Mouse (Mus musculus): ENCODE measurements around the gene Vmn2r96.
"Not testable (repeated sequence)": the region's sequence is repeated elsewhere in the genome, so short reads cannot be mapped to it uniquely, and the experiment has no call there.

The Vmn2r96 gene

DNA sequence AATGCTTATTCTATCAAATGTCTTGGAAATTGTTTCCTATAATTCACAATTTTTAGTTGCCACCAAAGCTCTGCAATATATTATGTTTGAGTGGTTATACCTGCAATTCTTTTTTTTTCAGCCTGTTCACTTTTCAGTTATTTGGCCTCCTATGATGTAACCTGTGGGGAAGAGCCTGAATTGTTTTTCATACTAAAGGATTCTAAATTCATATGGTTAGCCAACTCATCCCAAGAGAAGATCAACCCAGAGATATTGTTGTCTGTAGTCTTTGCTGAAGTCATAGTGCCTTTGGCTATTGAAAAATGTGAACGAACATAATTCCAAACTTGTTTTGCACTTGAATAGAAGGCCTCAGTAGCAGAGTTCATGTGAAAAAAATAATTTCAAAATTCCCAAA is at the start of gene Vmn2r96:
Vmn2r96 (plus strand) TSS at position 301 of the 400 bp plus-strand sequence.
- H3K9me3 ChIP-seq (ENCODE audit: low read length) = peaks cover 31% of the 10 kb centered on the region
- H3K4me3 ChIP-seq (replicated peaks; ENCODE audit: low read length); H3K27me3 ChIP-seq (ENCODE audit: insufficient read depth, low read length); H3K36me3 ChIP-seq (ENCODE audit: insufficient read depth, low read length); H3K4me1 ChIP-seq (replicated peaks; ENCODE audit: low read depth, low read length): not testable (repeated sequence)

- Histone ChIP-seq H3K4me3 (replicated peaks; ENCODE audit: low read length) (no peak overlapping the region), H3K27me3 (ENCODE audit: insufficient read depth, low read length) (no peaks in the 10 kb centered on the region), H3K4me1 (replicated peaks; ENCODE audit: low read depth, low read length) (0 out of 2 replicates have a peak, but pooled peaks cover 2% of the 10 kb centered on the region), H3K36me3 (ENCODE audit: insufficient read depth, low read length) (0 out of 2 replicates have a peak, but pooled peaks cover 3% of the 10 kb centered on the region), H3K9me3 (ENCODE audit: low read length) (peaks cover 83% of the 10 kb centered on the region)
- no peak for TF ChIP-seq POU5F1 (IDR thresholded peaks at IDR 0.05; ENCODE audit: borderline replicate concordance, low read length)
- no peak for TF ChIP-seq CTCF (conservative IDR thresholded peaks at IDR 0.05; ENCODE audit: low read length)
- peak; percentile 66; the same call in 1 of the 2 replicates for TF ChIP-seq NANOG (IDR thresholded peaks at IDR 0.05; ENCODE audit: borderline replicate concordance, low read length)
These were observed 49.6 kb upstream of the Vmn2r96 start for GRCm38 (mm10) chr17:18523371-18523770.

GRCm38 (mm10) chr17:18523991-18524390 is 49.0 kb upstream of the Vmn2r96 start:
- TF ChIP-seq POU5F1 (IDR thresholded peaks at IDR 0.05; ENCODE audit: borderline replicate concordance, low read length) (no peak), CTCF (conservative IDR thresholded peaks at IDR 0.05; ENCODE audit: low read length) (no peak), NANOG (IDR thresholded peaks at IDR 0.05; ENCODE audit: borderline replicate concordance, low read length) (no peak)
- Histone ChIP-seq H3K4me1 (replicated peaks; ENCODE audit: low read depth, low read length) (0 out of 2 replicates have a peak, but pooled peaks cover 2% of the 10 kb centered on the region), H3K27me3 (ENCODE audit: insufficient read depth, low read length) (no peaks in the 10 kb centered on the region), H3K4me3 (replicated peaks; ENCODE audit: low read length) (no peak overlapping the region), H3K36me3 (ENCODE audit: insufficient read depth, low read length) (0 out of 2 replicates have a peak, but pooled peaks cover under 1% of the 10 kb centered on the region), H3K9me3 (ENCODE audit: low read length) (peaks cover 78% of the 10 kb centered on the region)

GRCm38 (mm10) chr17:18558212-18559158 is 14.5 kb upstream of the Vmn2r96 start:
- not testable (repeated sequence) for H3K36me3 ChIP-seq (ENCODE audit: insufficient read depth, low read length); H3K27me3 ChIP-seq (ENCODE audit: insufficient read depth, low read length); H3K4me3 ChIP-seq (replicated peaks; ENCODE audit: low read length); H3K4me1 ChIP-seq (replicated peaks; ENCODE audit: low read depth, low read length)
- H3K9me3 ChIP-seq (ENCODE audit: low read length) = peaks cover 26% of the 10 kb centered on the region

DNA sequence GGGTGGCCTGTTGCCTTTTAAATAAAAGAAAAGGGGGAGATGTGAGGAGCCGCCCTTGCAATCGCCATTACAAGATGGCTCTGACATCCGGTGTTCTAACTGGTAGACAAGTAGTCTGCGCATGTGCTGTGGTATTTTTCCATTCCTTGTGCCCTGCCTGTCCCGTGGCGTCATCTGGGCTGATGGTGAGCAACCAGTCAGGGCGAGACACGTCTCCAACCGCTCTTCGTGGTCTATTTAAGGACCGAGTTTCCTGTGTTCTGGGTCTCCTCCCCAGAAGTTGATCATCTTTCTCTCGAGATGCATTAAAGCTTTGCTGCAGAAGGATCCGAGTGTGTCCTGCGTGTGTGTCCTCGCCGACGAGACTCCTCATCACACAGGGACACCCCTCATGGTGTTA is 6.8 kb upstream of the Vmn2r96 start:
- not testable (repeated sequence) for H3K4me3 ChIP-seq (replicated peaks; ENCODE audit: low read length); H3K36me3 ChIP-seq (ENCODE audit: insufficient read depth, low read length); H3K27me3 ChIP-seq (ENCODE audit: insufficient read depth, low read length); H3K4me1 ChIP-seq (replicated peaks; ENCODE audit: low read depth, low read length)
- peaks cover 36% of the 10 kb centered on the region for H3K9me3 ChIP-seq (ENCODE audit: low read length)

- H3K9me3 ChIP-seq (ENCODE audit: low read length) = peaks cover 35% of the 10 kb centered on the region
- not testable (repeated sequence) for H3K36me3 ChIP-seq (ENCODE audit: insufficient read depth, low read length); H3K4me3 ChIP-seq (replicated peaks; ENCODE audit: low read length); H3K4me1 ChIP-seq (replicated peaks; ENCODE audit: low read depth, low read length); H3K27me3 ChIP-seq (ENCODE audit: insufficient read depth, low read length)
These were observed 42.2 kb downstream of the Vmn2r96 start for GRCm38 (mm10) chr17:18615151-18615550.

DNA sequence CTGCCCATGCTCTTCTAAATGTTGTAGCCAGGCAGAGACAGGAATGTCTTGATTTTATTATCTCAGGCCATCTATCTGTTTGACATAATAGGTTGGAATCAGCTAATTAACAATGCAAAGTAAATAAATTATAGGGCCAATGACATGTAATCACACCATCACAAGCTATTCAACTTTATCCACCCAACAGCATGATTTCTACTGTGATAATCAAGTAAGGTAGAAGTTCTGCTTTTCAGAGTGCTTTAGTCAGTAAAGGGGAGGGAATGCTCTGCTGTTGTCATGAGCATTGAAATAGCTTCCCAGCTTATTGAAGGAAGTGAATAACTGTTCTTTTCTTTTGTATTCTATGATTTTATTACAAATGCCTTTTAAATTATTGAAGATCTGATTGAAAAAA is 53.6 kb downstream of the Vmn2r96 start:
- no peaks in the 10 kb centered on the region for H3K4me1 ChIP-seq (replicated peaks; ENCODE audit: low read depth, low read length)
- TF ChIP-seq CTCF (conservative IDR thresholded peaks at IDR 0.05; ENCODE audit: low read length) = no peak
- no peak for TF ChIP-seq NANOG (IDR thresholded peaks at IDR 0.05; ENCODE audit: borderline replicate concordance, low read length)
- TF ChIP-seq POU5F1 (IDR thresholded peaks at IDR 0.05; ENCODE audit: borderline replicate concordance, low read length) = no peak

More for the DNA sequence above, 53.6 kb downstream of the Vmn2r96 start:
- no peaks in the 10 kb centered on the region for H3K27me3 ChIP-seq (ENCODE audit: insufficient read depth, low read length)
- H3K9me3 ChIP-seq (ENCODE audit: low read length) = no peaks in the 10 kb centered on the region
- H3K4me3 ChIP-seq (replicated peaks; ENCODE audit: low read length) = no peak overlapping the region
- H3K36me3 ChIP-seq (ENCODE audit: insufficient read depth, low read length) = no peaks in the 10 kb centered on the region

All from E14TG2a.4 (cell line).